Mouse (Mus musculus) midbrain, embryonic 15.5 days (tissue): ENCODE measurements around the gene Rab1a. TPM values are rescaled to one million over a fixed set of nuclear protein-coding genes. Genes with fewer than 3 reads are reported as not detected.
A peak's percentile ranks its signal among the peaks of the same experiment; 100 is the strongest.
"Not testable (repeated sequence)": the region's sequence is repeated elsewhere in the genome, so short reads cannot be mapped to it uniquely, and the experiment has no call there.

Source experiments
- ATAC-seq: fragments of 200-750 bp; cut with Nextera tagmentation; replicated peaks from 2 replicates; pipeline ENCODE4 v1.8.0; 2017; ENCODE audit warnings: moderate TSS enrichment
- H3K27ac ChIP-seq: fragments of 300-500 bp; sonication (generic); 2 replicates; pipeline ENCODE4 v1.5.1; 2015; ENCODE audit warnings: mild to moderate bottlenecking, inconsistent platforms
- H3K27me3 ChIP-seq: fragments of 300-500 bp; sonication (generic); replicated peaks from 2 replicates; pipeline ENCODE4 v1.6.1; 2015; ENCODE audit warnings: inconsistent platforms
- H3K36me3 ChIP-seq: fragments of 300-500 bp; sonication (generic); replicated peaks from 2 replicates; pipeline ENCODE4 v1.6.1; 2015; ENCODE audit warnings: inconsistent platforms
- H3K4me1 ChIP-seq: fragments of 300-500 bp; sonication (generic); 2 replicates; pipeline ENCODE4 v1.6.1; 2015; ENCODE audit warnings: inconsistent platforms
- H3K4me2 ChIP-seq: fragments of 300-500 bp; sonication (generic); 2 replicates; pipeline ENCODE4 v1.6.1; 2015; ENCODE audit warnings: inconsistent platforms, mild to moderate bottlenecking, moderate library complexity
- H3K4me3 ChIP-seq: fragments of 300-500 bp; sonication (generic); 2 replicates; pipeline ENCODE4 v1.5.1; 2015; ENCODE audit warnings: mild to moderate bottlenecking, inconsistent platforms
- H3K9ac ChIP-seq: fragments of 300-500 bp; sonication (generic); 2 replicates; pipeline ENCODE4 v1.6.1; 2015; ENCODE audit warnings: mild to moderate bottlenecking, inconsistent platforms
- H3K9me3 ChIP-seq: fragments of 300-500 bp; sonication (generic); 2 replicates; pipeline ENCODE4 v1.6.1; 2016; ENCODE audit warnings: inconsistent platforms
- WGBS: fragments of 180-500 bp; shearing (Covaris S2); methylation state at CpG from one replicate; pipeline ENCODE4 v1.1.7; 2015; ENCODE audit warnings: mixed read lengths; 5-methylcytosine and 5-hydroxymethylcytosine counted together
- polyA plus RNA-seq: library from polyadenylated mRNA; unstranded; fragments of >200 nt; fragmentation: Nextera tagmentation; extraction: Ambion mirVana; gene quantifications from 2 replicates; pipeline ENCODE4 v1.2.1, GENCODE M21; 2015

Gene Rab1a
- polyA plus RNA-seq, 1 experiment from 2014 or later = 286 TPM

- peak overlapping the region; percentile 74 for H3K4me2 ChIP-seq
- H3K36me3 ChIP-seq = no peaks in the 10 kb centered on the region
- H3K9me3 ChIP-seq = no peaks in the 10 kb centered on the region
- peak overlapping the region; percentile 97 for H3K4me3 ChIP-seq
- H3K4me1 ChIP-seq = peaks cover 47% of the 10 kb centered on the region
- H3K9ac ChIP-seq = peak overlapping the region; percentile 93
- peak overlapping the region; percentile 93; the same call in 1 of the 2 replicates for H3K27ac ChIP-seq
- WGBS = 53% methylated on average over 7 of the region's 7 CpGs
- ATAC-seq = no peak
- H3K27me3 ChIP-seq = no peaks in the 10 kb centered on the region
These were observed 1.2 kb downstream of the Rab1a start for GRCm38 (mm10) chr11:20202299-20203011.

GRCm38 (mm10) chr11:20204321-20204720 is 3.1 kb downstream of the Rab1a start:
- no peak overlapping the region for H3K9ac ChIP-seq
- peaks cover 47% of the 10 kb centered on the region for H3K4me1 ChIP-seq
- no peak for ATAC-seq
- 0 out of 2 replicates have a peak overlapping the region, but pooled peaks have one; percentile 74 for H3K4me2 ChIP-seq
- H3K9me3 ChIP-seq = no peaks in the 10 kb centered on the region
- H3K27me3 ChIP-seq = no peaks in the 10 kb centered on the region
- no peak overlapping the region for H3K27ac ChIP-seq
- H3K4me3 ChIP-seq = no peak overlapping the region
- no peaks in the 10 kb centered on the region for H3K36me3 ChIP-seq
- 78% methylated on average over 2 of the region's 2 CpGs for WGBS

- H3K4me2 ChIP-seq = no peak overlapping the region
- no peak overlapping the region for H3K4me3 ChIP-seq
- H3K9me3 ChIP-seq = no peaks in the 10 kb centered on the region
- ATAC-seq = no peak
- H3K9ac ChIP-seq = no peak overlapping the region
- no peaks in the 10 kb centered on the region for H3K27me3 ChIP-seq
- peaks cover 47% of the 10 kb centered on the region for H3K4me1 ChIP-seq
- 82% methylated on average over 9 of the region's 9 CpGs for WGBS
- no peak overlapping the region for H3K27ac ChIP-seq
- H3K36me3 ChIP-seq = no peaks in the 10 kb centered on the region
These were observed 3.7 kb downstream of the Rab1a start for GRCm38 (mm10) chr11:20204870-20205446.

GRCm38 (mm10) chr11:20205538-20205937 is 4.3 kb downstream of the Rab1a start:
- no peak overlapping the region for H3K27ac ChIP-seq
- no peak overlapping the region for H3K4me2 ChIP-seq
- WGBS = 92% methylated on average over 4 of the region's 4 CpGs
- H3K9ac ChIP-seq = no peak overlapping the region
- H3K27me3 ChIP-seq = no peaks in the 10 kb centered on the region
- H3K9me3 ChIP-seq = no peaks in the 10 kb centered on the region
- no peak for ATAC-seq
- H3K36me3 ChIP-seq = no peaks in the 10 kb centered on the region
- H3K4me1 ChIP-seq = peaks cover 48% of the 10 kb centered on the region
- no peak overlapping the region for H3K4me3 ChIP-seq

- Histone ChIP-seq H3K27ac (no peak overlapping the region), H3K4me3 (no peak overlapping the region), H3K4me1 (peaks cover 51% of the 10 kb centered on the region), H3K27me3 (no peaks in the 10 kb centered on the region), H3K4me2 (no peak overlapping the region), H3K36me3 (no peaks in the 10 kb centered on the region), H3K9me3 (no peaks in the 10 kb centered on the region), H3K9ac (no peak overlapping the region)
- WGBS = 71% methylated on average over 2 of the region's 2 CpGs
- no peak for ATAC-seq
These were observed 5.5 kb downstream of the Rab1a start for GRCm38 (mm10) chr11:20206626-20207223.

- Histone ChIP-seq H3K9ac (no peak overlapping the region), H3K27me3 (no peaks in the 10 kb centered on the region), H3K4me2 (no peak overlapping the region), H3K4me3 (no peak overlapping the region), H3K27ac (no peak overlapping the region), H3K4me1 (peaks cover 48% of the 10 kb centered on the region), H3K9me3 (no peaks in the 10 kb centered on the region), H3K36me3 (no peaks in the 10 kb centered on the region)
- WGBS = 84% methylated on average over 2 of the region's 2 CpGs
- no peak for ATAC-seq
These were observed 6.4 kb downstream of the Rab1a start for GRCm38 (mm10) chr11:20207589-20207988.

GRCm38 (mm10) chr11:20211838-20212237 is 10.6 kb downstream of the Rab1a start:
- Histone ChIP-seq H3K9me3 (no peaks in the 10 kb centered on the region), H3K4me2 (no peak overlapping the region), H3K4me1 (peaks cover 15% of the 10 kb centered on the region), H3K27me3 (no peaks in the 10 kb centered on the region), H3K4me3 (no peak overlapping the region), H3K9ac (no peak overlapping the region), H3K27ac (no peak overlapping the region), H3K36me3 (0 out of 2 replicates have a peak, but pooled peaks cover 3% of the 10 kb centered on the region)
- no peak for ATAC-seq
- WGBS = 86% methylated on average over 2 of the region's 2 CpGs

GRCm38 (mm10) chr11:20214779-20215178 is 13.5 kb downstream of the Rab1a start:
- peaks cover 13% of the 10 kb centered on the region for H3K4me1 ChIP-seq
- WGBS = 98% methylated on average over 1 of the region's 1 CpGs
- peaks cover 3% of the 10 kb centered on the region; the same call in 1 of the 2 replicates for H3K36me3 ChIP-seq
- H3K27ac ChIP-seq = no peak overlapping the region
- no peak overlapping the region for H3K4me3 ChIP-seq
- ATAC-seq = no peak
- H3K4me2 ChIP-seq = no peak overlapping the region
- no peak overlapping the region for H3K9ac ChIP-seq
- no peaks in the 10 kb centered on the region for H3K9me3 ChIP-seq
- no peaks in the 10 kb centered on the region for H3K27me3 ChIP-seq

GRCm38 (mm10) chr11:20216415-20216814 is 15.2 kb downstream of the Rab1a start:
- ATAC-seq = no peak
- peaks cover 3% of the 10 kb centered on the region; the same call in 1 of the 2 replicates for H3K36me3 ChIP-seq

GRCm38 (mm10) chr11:20217227-20217626 is 16.0 kb downstream of the Rab1a start:
- no peak overlapping the region for H3K4me3 ChIP-seq
- no peak overlapping the region for H3K27ac ChIP-seq
- H3K9me3 ChIP-seq = no peaks in the 10 kb centered on the region
- H3K9ac ChIP-seq = no peak overlapping the region
- ATAC-seq = no peak
- H3K4me2 ChIP-seq = no peak overlapping the region
- 100% methylated on average over 1 of the region's 1 CpGs for WGBS
- peaks cover 5% of the 10 kb centered on the region; the same call in 1 of the 2 replicates for H3K4me1 ChIP-seq
- peaks cover 3% of the 10 kb centered on the region; the same call in 1 of the 2 replicates for H3K36me3 ChIP-seq
- H3K27me3 ChIP-seq = no peaks in the 10 kb centered on the region

More at GRCm38 (mm10) chr11:20216415-20216814, 15.2 kb downstream of the Rab1a start:
- Histone ChIP-seq H3K27ac (no peak overlapping the region), H3K4me3 (no peak overlapping the region), H3K4me2 (no peak overlapping the region), H3K9ac (no peak overlapping the region), H3K27me3 (no peaks in the 10 kb centered on the region), H3K4me1 (peaks cover 5% of the 10 kb centered on the region), H3K9me3 (no peaks in the 10 kb centered on the region)
- 86% methylated on average over 4 of the region's 4 CpGs for WGBS

GRCm38 (mm10) chr11:20221671-20222070 is 20.4 kb downstream of the Rab1a start:
- H3K9me3 ChIP-seq, H3K27me3 ChIP-seq, ATAC-seq, H3K4me1 ChIP-seq, H3K27ac ChIP-seq, H3K9ac ChIP-seq, H3K4me3 ChIP-seq, H3K4me2 ChIP-seq: not testable (repeated sequence)
- 88% methylated on average over 1 of the region's 1 CpGs for WGBS
- peaks cover 25% of the 10 kb centered on the region for H3K36me3 ChIP-seq

- 85% methylated on average over 6 of the region's 6 CpGs for WGBS
- Histone ChIP-seq H3K27me3 (no peaks in the 10 kb centered on the region), H3K36me3 (peaks cover 25% of the 10 kb centered on the region), H3K9me3 (no peaks in the 10 kb centered on the region), H3K4me2 (no peak overlapping the region), H3K4me3 (no peak overlapping the region), H3K4me1 (no peaks in the 10 kb centered on the region), H3K27ac (no peak overlapping the region), H3K9ac (no peak overlapping the region)
- no peak for ATAC-seq
These were observed 23.0 kb downstream of the Rab1a start for GRCm38 (mm10) chr11:20224196-20224595.
